Mouse (Mus musculus) G1E (cell line): ENCODE data around the gene Ppp2r5d.

Source experiments
- CTCF ChIP-seq: IDR thresholded peaks from 2 replicates; pipeline ENCODE4 v1.5.1; 2012; ENCODE audit warnings: low read depth, low read length, inconsistent platforms, mixed read lengths
- GATA1 ChIP-seq: IDR thresholded peaks from 2 replicates; pipeline ENCODE4 v1.6.1; 2012; ENCODE audit warnings: borderline replicate concordance, low read length, inconsistent platforms, mixed read lengths
- POLR2AphosphoS5 ChIP-seq: IDR thresholded peaks from 2 replicates; pipeline ENCODE4 v1.6.1; 2012; ENCODE audit warnings: low read depth, low read length, inconsistent platforms; ENCODE audit not compliant: insufficient replicate concordance
- TAL1 ChIP-seq: conservative IDR thresholded peaks from 2 replicates; pipeline ENCODE4 v1.6.1; 2012; ENCODE audit warnings: low read depth, low read length, inconsistent platforms, mixed read lengths

DNA sequence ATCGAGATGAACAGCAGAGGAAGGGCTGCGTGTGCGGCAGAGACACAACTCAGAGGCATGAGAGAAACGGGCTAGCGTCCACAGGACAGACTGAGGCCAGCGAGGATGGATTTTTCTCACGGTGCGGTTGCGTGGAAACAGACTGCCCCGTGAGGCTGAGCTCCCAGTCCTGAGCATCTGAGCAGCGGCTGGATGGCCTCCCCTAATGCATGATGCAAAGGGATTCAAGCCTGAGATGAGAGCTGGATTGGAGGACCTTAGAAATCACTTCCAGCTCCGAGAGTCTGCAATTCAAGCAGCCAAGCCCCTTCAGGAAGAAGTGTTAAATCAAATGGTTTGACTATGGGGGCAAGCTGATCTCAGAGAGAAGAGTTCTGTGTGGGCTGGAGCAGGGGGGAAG lies 3.4 kb downstream of the Ppp2r5d start:
- TF ChIP-seq CTCF: no peak
- TF ChIP-seq TAL1: no peak
- no peak for TF ChIP-seq GATA1
- TF ChIP-seq POLR2AphosphoS5: no peak
